ENCODE assay signal across 7 mouse cellular contexts in the genomic region with DNA sequence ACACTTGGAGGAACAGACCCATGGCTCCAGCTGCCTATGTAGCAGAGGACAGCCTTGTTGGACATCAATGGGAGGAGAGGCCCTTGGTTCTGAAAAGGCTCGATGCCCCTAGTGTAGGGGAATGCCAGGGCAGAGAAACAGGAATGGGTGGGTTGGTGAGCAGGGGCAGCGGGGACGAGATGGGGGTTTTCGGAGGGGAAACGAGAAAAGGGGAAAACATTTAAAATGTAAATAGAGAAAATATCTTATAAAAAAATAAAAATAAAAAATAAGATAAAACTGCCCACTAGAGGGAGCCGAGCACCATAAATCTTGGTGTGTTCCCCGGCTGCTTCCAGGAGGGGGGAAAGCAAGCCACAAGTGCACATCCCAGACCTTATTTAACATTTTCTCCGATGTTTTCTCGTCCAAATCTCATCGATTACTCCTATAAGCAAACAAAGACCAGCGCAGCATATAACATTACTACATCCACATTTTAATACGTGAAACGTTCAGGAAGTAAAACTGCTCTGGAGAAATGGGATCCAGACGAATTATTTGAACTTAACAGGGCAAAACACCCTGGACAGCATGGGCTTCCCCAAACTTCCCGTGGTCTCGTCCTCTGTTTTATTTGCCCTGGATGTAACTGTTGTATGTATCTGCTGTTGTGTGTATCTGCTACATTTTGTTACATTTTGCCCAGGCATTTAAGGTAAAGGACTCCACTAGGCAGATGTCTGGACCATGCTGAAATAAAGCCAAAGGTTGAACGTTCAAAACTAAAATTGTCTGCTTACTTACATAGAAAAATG.
DNase-seq lines count a peak whose midpoint lies in the region; ATAC-seq and TF ChIP-seq lines count a peak whose summit lies in the region.

No protein-coding gene starts in this region.

- no peak overlapping the region for H3K9ac ChIP-seq in forebrain, embryonic 12.5 days
- H3K9ac ChIP-seq in hindbrain, embryonic 11.5 days (ENCODE audit: low read depth, low read length), result no peak overlapping the region

- intact Hi-C loops in left cerebral cortex, adult 2 months (cut with DNase I), result loop anchor here (1.0 to 5.0 kb wide), 4 partner anchors 469 to 1408 kb away; no protein-coding TSS in a partner anchor

- H3K27me3 ChIP-seq in forebrain, embryonic 12.5 days, result no peaks in the 10 kb centered on the region
- H3K27me3 ChIP-seq in hindbrain, embryonic 11.5 days (ENCODE audit: control insufficient read depth, insufficient read depth, low read length), result no peaks in the 10 kb centered on the region
- H3K27me3 ChIP-seq in splenic B cell, adult 2 months (ENCODE audit: control insufficient read depth, insufficient read depth, low read length, poor library complexity, severe bottlenecking), result no peaks in the 10 kb centered on the region

- no peaks in the 10 kb centered on the region for H3K9me3 ChIP-seq in forebrain, embryonic 12.5 days
- no peaks in the 10 kb centered on the region for H3K9me3 ChIP-seq in hindbrain, embryonic 11.5 days (ENCODE audit: control insufficient read depth, low read length)

- WGBS in forebrain, embryonic 12.5 days, result 34% methylated on average over 17 of the region's 17 CpGs
- WGBS in hindbrain, embryonic 11.5 days, result 30% methylated on average over 17 of the region's 17 CpGs

- ATAC-seq in forebrain, embryonic 12.5 days (ENCODE audit: low FRiP score), result peak; percentile 81
- peak; percentile 77 for ATAC-seq in hindbrain, embryonic 11.5 days (ENCODE audit: low FRiP score)

- H3K4me2 ChIP-seq in forebrain, embryonic 12.5 days, result peak overlapping the region; percentile 40
- no peak overlapping the region for H3K4me2 ChIP-seq in hindbrain, embryonic 11.5 days (replicated peaks; ENCODE audit: low read depth, low read length)

- H3K4me1 ChIP-seq in bone marrow macrophage, adult 2 months (ENCODE audit: control insufficient read depth, insufficient read depth, low read length), result no peaks in the 10 kb centered on the region
- H3K4me1 ChIP-seq in forebrain, embryonic 12.5 days, result 0 out of 2 replicates have a peak, but pooled peaks cover under 1% of the 10 kb centered on the region
- no peaks in the 10 kb centered on the region for H3K4me1 ChIP-seq in hindbrain, embryonic 11.5 days (replicated peaks; ENCODE audit: control insufficient read depth, insufficient read depth, low read length)

- DNase-seq in MEL-GATA-1-ER (ENCODE audit: extremely low read depth, low read depth), result peak; percentile 27
- peak; percentile 64 for DNase-seq in hindbrain, embryonic 11.5 days (ENCODE audit: low spot score)
- DNase-seq in left cerebral cortex, adult 2 months (ENCODE audit: extremely low spot score in 1 of 2, low spot score in 2 of 2), result peak; percentile 10 to 13
- peak; percentile 23 to 30 for DNase-seq in lung, postnatal 4 days
- peak; percentile 36 for DNase-seq in splenic B cell, adult 2 months (ENCODE audit: low read depth, low spot score)

- no peak for TF ChIP-seq POLR2A in bone marrow macrophage, adult 2 months (IDR thresholded peaks at IDR 0.05; ENCODE audit: borderline replicate concordance, low read depth, low read length)

- H3K27ac ChIP-seq in bone marrow macrophage, adult 2 months (ENCODE audit: insufficient read depth, low read depth, low read length), result no peak overlapping the region
- no peak overlapping the region for H3K27ac ChIP-seq in forebrain, embryonic 12.5 days
- H3K27ac ChIP-seq in hindbrain, embryonic 11.5 days (ENCODE audit: low read depth, low read length), result no peak overlapping the region
- H3K27ac ChIP-seq in left cerebral cortex, adult 2 months, result no peak overlapping the region

- no peak overlapping the region for H3K4me3 ChIP-seq in bone marrow macrophage, adult 2 months (ENCODE audit: insufficient read depth, low read length)
- H3K4me3 ChIP-seq in forebrain, embryonic 12.5 days (replicated peaks), result 0 out of 2 replicates have a peak overlapping the region, but pooled peaks have one; percentile 6
- H3K4me3 ChIP-seq in hindbrain, embryonic 11.5 days (ENCODE audit: low read depth, low read length), result no peak overlapping the region
- H3K4me3 ChIP-seq in left cerebral cortex, adult 2 months, result peak overlapping the region; percentile 36

- peak; percentile 25; the same call in 1 of the 2 replicates for TF ChIP-seq CTCF in bone marrow macrophage, adult 2 months (IDR thresholded peaks at IDR 0.05; ENCODE audit: low read depth, low read length)
- peak; percentile 76 for TF ChIP-seq CTCF in left cerebral cortex, adult 2 months (IDR thresholded peaks at IDR 0.05)

- H3K36me3 ChIP-seq in forebrain, embryonic 12.5 days (replicated peaks), result no peaks in the 10 kb centered on the region
- H3K36me3 ChIP-seq in hindbrain, embryonic 11.5 days (ENCODE audit: control insufficient read depth, insufficient read depth, low read length), result no peaks in the 10 kb centered on the region
- no peaks in the 10 kb centered on the region for H3K36me3 ChIP-seq in splenic B cell, adult 2 months (ENCODE audit: control insufficient read depth, insufficient read depth, low read length, poor library complexity, severe bottlenecking)

Comparison
In these comparisons a context has a peak if more than half of its experiments do, and no peak if none do; other contexts are left out.
1. DNase-seq: peak in every context shown above with its lines; median percentile 64 in hindbrain, embryonic 11.5 days; 36 in splenic B cell, adult 2 months; 27 in MEL-GATA-1-ER; 26 in lung, postnatal 4 days; 12 in left cerebral cortex, adult 2 months.
2. H3K4me3 ChIP-seq: peak in forebrain, embryonic 12.5 days (single experiment) and left cerebral cortex, adult 2 months (single experiment); none in bone marrow macrophage, adult 2 months (single experiment) and hindbrain, embryonic 11.5 days (single experiment).